Mouse (Mus musculus) bone marrow macrophage, adult 2 months (primary cell): ENCODE data around the gene 4931422A03Rik.

ENCODE experiments used
- CTCF ChIP-seq: IDR thresholded peaks from 2 replicates; pipeline ENCODE4 v1.5.1; 2012; ENCODE audit warnings: low read depth, mild to moderate bottlenecking, low read length, moderate library complexity
- POLR2A ChIP-seq: IDR thresholded peaks from 2 replicates; pipeline ENCODE4 v1.6.1; 2012; ENCODE audit warnings: mild to moderate bottlenecking, low read depth, low read length, borderline replicate concordance

DNA sequence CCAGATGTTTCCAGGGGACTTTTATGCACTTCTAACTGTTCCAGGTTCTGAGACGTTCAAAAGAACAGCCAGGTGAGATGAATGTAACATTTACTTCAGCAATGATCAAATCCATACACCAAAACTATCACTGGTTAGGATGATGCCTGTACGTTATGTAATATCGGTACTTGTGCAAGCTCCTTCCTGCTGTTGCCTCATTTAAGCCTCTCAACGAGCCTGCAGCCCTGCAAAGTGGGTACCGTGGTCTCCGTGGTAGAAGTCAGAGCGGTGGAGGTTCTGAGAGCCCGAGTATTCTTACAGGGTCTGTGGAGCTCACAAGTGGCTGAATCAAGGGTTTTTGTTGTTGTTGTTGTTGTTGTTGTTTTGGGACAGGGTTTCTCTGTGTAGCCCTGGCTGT lies 81.3 kb downstream of the 4931422A03Rik start:
- TF ChIP-seq CTCF: no peak
- TF ChIP-seq POLR2A: no peak
